Mouse (Mus musculus) cerebellum, adult 2 months (tissue): ENCODE results near the gene Prkag2. TPM values are rescaled to one million over a fixed set of nuclear protein-coding genes. Genes with fewer than 3 reads are reported as not detected.

Experiments
- DNase-seq, 2 experiments: peaks; one replicate each; pipeline ENCODE4 v3.0.0; 2021
- H3K27ac ChIP-seq: fragments of 200-500 bp; 2 replicates; pipeline ENCODE4 v1.5.1; 2012; ENCODE audit warnings: low read length, control low read depth, inconsistent platforms; ENCODE audit not compliant: insufficient read depth
- H3K27me3 ChIP-seq: fragments of 200-500 bp; 2 replicates; pipeline ENCODE4 v1.6.1; 2012; ENCODE audit warnings: inconsistent platforms, mild to moderate bottlenecking, low read length, moderate library complexity; ENCODE audit not compliant: control insufficient read depth, insufficient read depth
- H3K4me1 ChIP-seq: fragments of 200-500 bp; 2 replicates; pipeline ENCODE4 v1.6.1; 2011; ENCODE audit warnings: low read length; ENCODE audit not compliant: control insufficient read depth, insufficient read depth
- H3K4me3 ChIP-seq: fragments of 200-500 bp; replicated peaks from 2 replicates; pipeline ENCODE3; 2011; ENCODE audit warnings: mild to moderate bottlenecking, low read depth, low read length, control low read depth; ENCODE audit not compliant: insufficient read depth
- CTCF ChIP-seq: fragments of 200-500 bp; IDR thresholded peaks from 2 replicates; pipeline ENCODE4 v1.5.1; 2011; ENCODE audit warnings: low read depth, mild to moderate bottlenecking, control low read depth, low read length, moderate library complexity, borderline replicate concordance; ENCODE audit not compliant: insufficient read depth
- POLR2A ChIP-seq: fragments of 200-500 bp; IDR thresholded peaks from 2 replicates; pipeline ENCODE4 v1.6.1; 2011; ENCODE audit warnings: low read length, control low read depth, borderline replicate concordance; ENCODE audit not compliant: insufficient read depth
- WGBS: fragments of 180-500 bp; shearing (Covaris S2); methylation state at CpG from one replicate; pipeline ENCODE4 v1.1.7; 2018; 5-methylcytosine and 5-hydroxymethylcytosine counted together
- polyA plus RNA-seq: library from polyadenylated mRNA; depleted of rRNA; stranded (reverse); fragments of >200 nt; gene quantifications from 2 replicates; pipeline ENCODE4 v1.2.3, GENCODE M21; 2012

Gene Prkag2
- polyA plus RNA-seq, 1 experiment, result 92.0 TPM

- 45% methylated on average over 16 of the region's 16 CpGs for WGBS
- DNase-seq, result peak; percentile 49 to 70
- Histone ChIP-seq H3K4me3 (no peak overlapping the region), H3K27ac (no peak overlapping the region), H3K4me1 (peaks cover 37% of the 10 kb centered on the region), H3K27me3 (no peaks in the 10 kb centered on the region)
- no peak for TF ChIP-seq POLR2A
- no peak for TF ChIP-seq CTCF
Observed at GRCm38 (mm10) chr5:24952842-24953741, 147.3 kb downstream of the Prkag2 start.

GRCm38 (mm10) chr5:24952212-24952611, 148.2 kb downstream of the Prkag2 start:
- TF ChIP-seq POLR2A, result no peak
- TF ChIP-seq CTCF, result no peak
- 79% methylated on average over 6 of the region's 6 CpGs for WGBS
- Histone ChIP-seq H3K4me1 (peaks cover 37% of the 10 kb centered on the region), H3K27ac (no peak overlapping the region), H3K4me3 (no peak overlapping the region), H3K27me3 (no peaks in the 10 kb centered on the region)
- no peak for DNase-seq

- TF ChIP-seq CTCF (no peak), POLR2A (no peak)
Observed at GRCm38 (mm10) chr5:24950891-24951574, 149.4 kb downstream of the Prkag2 start.

GRCm38 (mm10) chr5:24950039-24950438, 150.4 kb downstream of the Prkag2 start:
- WGBS, result 43% methylated on average over 6 of the region's 6 CpGs
- no peak for DNase-seq
- Histone ChIP-seq H3K4me1 (peaks cover 32% of the 10 kb centered on the region), H3K27ac (no peak overlapping the region), H3K27me3 (no peaks in the 10 kb centered on the region), H3K4me3 (no peak overlapping the region)
- TF ChIP-seq POLR2A (no peak), CTCF (no peak)

More at GRCm38 (mm10) chr5:24950891-24951574, 149.4 kb downstream of the Prkag2 start:
- H3K27ac ChIP-seq, result no peak overlapping the region
- H3K27me3 ChIP-seq, result no peaks in the 10 kb centered on the region
- H3K4me3 ChIP-seq, result no peak overlapping the region
- H3K4me1 ChIP-seq, result peaks cover 32% of the 10 kb centered on the region
- 85% methylated on average over 7 of the region's 7 CpGs for whole genome bisulfite sequencing
- no peak for DNase-seq

GRCm38 (mm10) chr5:24938046-24938822, 162.2 kb downstream of the Prkag2 start:
- no peak overlapping the region for H3K27ac ChIP-seq
- no peaks in the 10 kb centered on the region for H3K27me3 ChIP-seq
- DNase-seq, result peak; percentile 50 to 67
- WGBS, result 47% methylated on average over 5 of the region's 5 CpGs
- no peak overlapping the region for H3K4me3 ChIP-seq
- H3K4me1 ChIP-seq, result peaks cover 9% of the 10 kb centered on the region
- TF ChIP-seq CTCF (peak; percentile 15; the same call in 1 of the 2 replicates), POLR2A (no peak)

- no peak for DNase-seq
- no peak overlapping the region for H3K4me3 ChIP-seq
- TF ChIP-seq POLR2A (no peak), CTCF (no peak)
- WGBS, result 83% methylated on average over 8 of the region's 8 CpGs
- no peak overlapping the region for H3K27ac ChIP-seq
- no peaks in the 10 kb centered on the region for H3K27me3 ChIP-seq
- H3K4me1 ChIP-seq, result peaks cover 9% of the 10 kb centered on the region
Observed at GRCm38 (mm10) chr5:24936451-24936850, 164.0 kb downstream of the Prkag2 start.

DNA sequence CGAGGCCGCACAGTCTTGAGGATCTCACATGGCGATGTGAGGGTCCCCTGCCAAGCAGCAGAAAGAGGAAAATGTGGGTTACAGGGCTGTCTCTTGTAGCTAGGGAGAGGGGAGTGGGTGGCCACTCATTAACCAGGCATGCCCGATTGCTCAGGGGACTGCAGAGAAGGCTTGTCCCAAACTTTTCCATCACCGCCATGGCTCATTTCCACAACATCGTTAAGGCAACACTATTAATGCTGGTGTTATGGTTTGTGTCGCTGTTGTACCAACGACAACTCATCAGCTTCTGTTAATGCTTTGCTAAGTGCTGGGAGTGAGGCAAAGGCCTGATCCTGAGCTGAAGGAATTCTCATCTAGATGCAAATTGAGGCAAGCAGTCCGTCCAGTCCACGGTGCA, 165.0 kb downstream of the Prkag2 start:
- no peak for DNase-seq
- 93% methylated on average over 10 of the region's 10 CpGs for WGBS
- TF ChIP-seq POLR2A (no peak), CTCF (no peak)

More for the DNA sequence above, 165.0 kb downstream of the Prkag2 start:
- no peak overlapping the region for H3K27ac ChIP-seq
- no peak overlapping the region for H3K4me3 ChIP-seq
- H3K4me1 ChIP-seq, result peaks cover 9% of the 10 kb centered on the region
- H3K27me3 ChIP-seq, result no peaks in the 10 kb centered on the region
